Mouse (Mus musculus) hindbrain, embryonic 16.5 days (tissue): ENCODE data around the gene Tnfrsf23. TPM values are rescaled to one million over a fixed set of nuclear protein-coding genes. Genes with fewer than 3 reads are reported as not detected.

Experiments used
- ATAC-seq: fragments of 200-750 bp; cut with Nextera tagmentation; 2 replicates; pipeline ENCODE4 v1.8.0; 2017; ENCODE audit warnings: moderate TSS enrichment, moderate library complexity
- H3K27ac ChIP-seq: fragments of 300-500 bp; sonication (generic); 2 replicates; pipeline ENCODE4 v1.5.1; 2014; ENCODE audit warnings: low read depth, mild to moderate bottlenecking, control low read depth, low read length, moderate library complexity
- H3K27me3 ChIP-seq: fragments of 300-500 bp; sonication (generic); replicated peaks from 2 replicates; pipeline ENCODE4 v1.6.1; 2014; ENCODE audit warnings: low read length; ENCODE audit not compliant: control insufficient read depth, insufficient read depth
- H3K36me3 ChIP-seq: fragments of 300-500 bp; sonication (generic); 2 replicates; pipeline ENCODE4 v1.6.1; 2014; ENCODE audit warnings: mild to moderate bottlenecking, low read length, moderate library complexity, mixed read lengths; ENCODE audit not compliant: control insufficient read depth, insufficient read depth
- H3K4me1 ChIP-seq: fragments of 300-500 bp; sonication (generic); 2 replicates; pipeline ENCODE4 v1.6.1; 2014; ENCODE audit warnings: low read depth, low read length; ENCODE audit not compliant: control insufficient read depth, insufficient read depth
- H3K4me2 ChIP-seq: fragments of 300-500 bp; sonication (generic); 2 replicates; pipeline ENCODE4 v1.6.1; 2014; ENCODE audit warnings: mild to moderate bottlenecking, low read length, control low read depth, moderate library complexity
- H3K4me3 ChIP-seq: fragments of 300-500 bp; sonication (generic); 2 replicates; pipeline ENCODE4 v1.5.1; 2014; ENCODE audit warnings: mild to moderate bottlenecking, low read length, control low read depth, moderate library complexity
- H3K9ac ChIP-seq: fragments of 300-500 bp; sonication (generic); 2 replicates; pipeline ENCODE4 v1.6.1; 2014; ENCODE audit warnings: low read depth, mild to moderate bottlenecking, control low read depth, low read length, moderate library complexity
- H3K9me3 ChIP-seq: fragments of 300-500 bp; sonication (generic); 2 replicates; pipeline ENCODE4 v1.6.1; 2014; ENCODE audit warnings: mild to moderate bottlenecking, low read length, moderate library complexity; ENCODE audit not compliant: control insufficient read depth
- WGBS: fragments of 180-500 bp; shearing (Covaris S2); extraction: QIAGEN DNeasy Blood & Tissue Kit; methylation state at CpG from one replicate; pipeline ENCODE4 v1.1.7; 2014; 5-methylcytosine and 5-hydroxymethylcytosine counted together
- polyA plus RNA-seq: library from polyadenylated mRNA; unstranded; fragments of >200 nt; fragmentation: Nextera tagmentation; extraction: Ambion mirVana; gene quantifications from 2 replicates; pipeline ENCODE4 v1.2.1, GENCODE M21; 2015

Tnfrsf23 gene
- polyA plus RNA-seq, 1 experiment from 2014 or later, result 0.71 TPM

DNA sequence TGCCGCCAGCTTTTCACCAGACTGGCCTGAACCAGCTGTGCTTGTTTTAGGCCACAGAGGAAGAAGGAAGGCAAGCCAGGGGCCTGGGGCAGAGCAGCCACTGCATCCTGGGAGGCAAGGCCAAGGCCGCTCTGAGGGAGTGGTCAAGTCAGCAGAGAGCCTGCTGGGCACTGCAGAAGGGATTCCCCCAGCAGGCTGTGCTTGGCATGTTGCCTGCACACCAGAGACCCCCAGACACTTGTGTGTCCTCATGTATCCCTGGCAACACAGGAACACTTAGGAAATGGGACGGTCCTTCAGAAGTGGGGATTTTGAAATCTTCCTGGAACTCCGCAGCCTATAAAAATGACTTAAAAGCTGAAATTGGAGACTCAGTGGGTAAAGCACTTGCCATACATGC is 26.4 kb upstream of the Tnfrsf23 start:
- Histone ChIP-seq H3K4me1 (peaks cover 4% of the 10 kb centered on the region; the same call in 1 of the 2 replicates), H3K9ac (no peak overlapping the region), H3K27me3 (no peaks in the 10 kb centered on the region), H3K36me3 (peaks cover 20% of the 10 kb centered on the region), H3K4me3 (no peak overlapping the region), H3K27ac (no peak overlapping the region), H3K4me2 (no peak overlapping the region), H3K9me3 (no peaks in the 10 kb centered on the region)
- WGBS, result 53% methylated on average over 4 of the region's 4 CpGs
- no peak for ATAC-seq

DNA sequence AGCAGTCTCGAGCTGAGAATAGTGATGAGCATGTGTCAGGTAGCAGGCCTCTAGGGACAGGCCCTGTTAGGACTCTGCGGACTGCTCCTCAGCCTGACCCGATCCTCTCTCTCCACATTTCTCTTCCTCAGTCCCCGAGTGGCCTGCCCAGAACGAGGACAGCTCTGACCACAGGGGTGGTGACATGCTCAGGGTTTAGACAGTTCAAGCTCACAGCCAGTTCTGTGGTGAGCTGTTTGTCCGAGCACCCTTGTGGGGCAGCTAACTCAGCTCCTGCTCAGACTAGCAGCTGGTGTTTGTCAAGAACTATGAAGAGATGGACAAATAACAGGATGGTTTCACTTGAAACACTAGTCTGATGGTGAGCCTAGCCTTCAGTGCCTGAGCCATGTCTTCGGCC is 25.7 kb upstream of the Tnfrsf23 start:
- H3K27me3 ChIP-seq, result no peaks in the 10 kb centered on the region
- WGBS, result 80% methylated on average over 7 of the region's 7 CpGs
- no peak overlapping the region for H3K4me3 ChIP-seq
- H3K4me1 ChIP-seq, result peaks cover 4% of the 10 kb centered on the region; the same call in 1 of the 2 replicates
- H3K36me3 ChIP-seq, result peaks cover 22% of the 10 kb centered on the region
- no peaks in the 10 kb centered on the region for H3K9me3 ChIP-seq
- H3K4me2 ChIP-seq, result no peak overlapping the region
- no peak for ATAC-seq
- no peak overlapping the region for H3K9ac ChIP-seq
- no peak overlapping the region for H3K27ac ChIP-seq

DNA sequence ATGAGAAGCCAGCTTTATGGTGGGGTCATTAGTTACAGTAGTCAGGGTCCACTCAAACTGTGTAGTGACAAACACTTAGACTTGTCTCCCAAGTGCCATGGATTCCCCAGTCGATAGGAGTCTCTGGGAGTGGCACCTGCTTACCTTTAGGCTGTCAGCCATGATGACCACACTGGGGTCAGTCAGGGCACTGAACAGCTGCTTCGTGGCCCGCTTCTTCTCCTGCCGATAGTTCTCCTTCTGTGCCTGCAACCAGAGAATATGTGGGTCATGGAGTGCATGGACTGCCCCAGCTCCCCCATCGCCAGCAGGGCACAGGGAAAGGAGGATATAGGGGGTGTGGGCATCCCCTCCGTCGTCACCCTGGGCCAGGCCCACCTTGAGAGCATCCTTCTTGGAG is 23.7 kb upstream of the Tnfrsf23 start:
- no peak overlapping the region for H3K4me3 ChIP-seq
- no peak for ATAC-seq
- 93% methylated on average over 7 of the region's 7 CpGs for WGBS
- H3K4me1 ChIP-seq, result peaks cover 4% of the 10 kb centered on the region; the same call in 1 of the 2 replicates
- no peaks in the 10 kb centered on the region for H3K9me3 ChIP-seq
- H3K36me3 ChIP-seq, result peaks cover 29% of the 10 kb centered on the region
- H3K9ac ChIP-seq, result no peak overlapping the region
- H3K27ac ChIP-seq, result no peak overlapping the region
- H3K27me3 ChIP-seq, result no peaks in the 10 kb centered on the region
- no peak overlapping the region for H3K4me2 ChIP-seq

DNA sequence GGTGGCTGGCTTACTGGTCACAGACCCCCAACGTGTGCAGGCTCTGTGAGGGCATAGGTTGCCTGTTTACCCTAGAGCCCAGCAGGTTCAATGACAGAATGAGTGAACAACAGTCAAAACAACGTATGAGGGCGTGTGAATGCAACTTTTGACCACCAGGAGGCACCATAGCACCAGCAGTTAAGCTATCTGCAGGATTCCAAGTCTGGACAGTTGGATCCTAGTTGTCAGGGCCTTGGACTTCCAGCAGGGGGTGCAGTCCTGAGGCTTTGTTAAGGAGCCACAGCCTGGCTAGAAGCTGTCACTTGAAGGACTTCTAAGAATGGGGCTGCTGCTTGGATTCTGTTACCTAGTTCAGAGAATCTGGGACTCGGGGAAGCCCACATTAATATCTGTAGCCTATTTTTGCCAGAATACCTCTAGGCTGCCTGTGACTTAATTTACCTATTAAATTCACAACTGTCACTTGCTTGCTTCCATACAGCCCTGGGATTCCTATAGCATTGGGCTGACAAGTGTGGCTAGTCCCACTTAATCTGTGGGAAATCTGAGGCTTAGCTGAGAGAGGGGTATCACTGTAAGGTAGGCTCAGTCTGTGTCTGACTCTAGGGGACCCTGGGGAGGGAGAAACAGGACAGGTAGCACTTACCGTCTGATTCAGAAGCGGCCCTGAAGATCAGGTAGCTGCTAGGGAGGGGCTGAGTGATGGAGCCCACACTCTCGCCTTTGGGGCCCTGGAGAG is 21.2 kb upstream of the Tnfrsf23 start:
- Histone ChIP-seq H3K27me3 (no peaks in the 10 kb centered on the region), H3K9me3 (no peaks in the 10 kb centered on the region), H3K4me2 (no peak overlapping the region), H3K27ac (no peak overlapping the region), H3K36me3 (peaks cover 45% of the 10 kb centered on the region), H3K9ac (no peak overlapping the region), H3K4me3 (no peak overlapping the region), H3K4me1 (peaks cover 1% of the 10 kb centered on the region; the same call in 1 of the 2 replicates)
- 41% methylated on average over 7 of the region's 7 CpGs for WGBS
- peak; percentile 79 for ATAC-seq

DNA sequence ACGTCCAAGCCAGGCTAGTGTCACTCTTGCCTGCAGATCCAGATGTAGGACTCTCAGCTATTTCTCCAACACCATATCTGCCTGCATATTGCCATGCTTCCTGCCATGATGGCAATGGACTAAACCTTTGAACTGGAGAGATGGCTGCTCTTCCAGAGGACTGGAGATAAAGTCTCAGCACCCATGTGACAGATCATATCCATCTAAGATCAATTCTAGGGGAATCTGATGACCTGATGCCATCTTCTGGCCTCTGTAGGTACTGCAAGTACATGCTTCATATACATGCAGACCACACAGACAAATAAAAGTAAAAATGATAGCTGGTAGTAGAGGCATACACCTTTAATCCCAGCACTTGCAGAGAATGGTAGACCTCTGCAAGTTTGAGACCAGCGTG is 10.5 kb upstream of the Tnfrsf23 start:
- Histone ChIP-seq H3K9me3 (peaks cover 2% of the 10 kb centered on the region; the same call in 1 of the 2 replicates), H3K27ac (no peak overlapping the region), H3K9ac (no peak overlapping the region), H3K4me2 (no peak overlapping the region), H3K36me3 (peaks cover 60% of the 10 kb centered on the region), H3K4me3 (no peak overlapping the region), H3K27me3 (no peaks in the 10 kb centered on the region), H3K4me1 (no peaks in the 10 kb centered on the region)
- 75% methylated on average over 2 of the region's 2 CpGs for WGBS
- ATAC-seq, result no peak

DNA sequence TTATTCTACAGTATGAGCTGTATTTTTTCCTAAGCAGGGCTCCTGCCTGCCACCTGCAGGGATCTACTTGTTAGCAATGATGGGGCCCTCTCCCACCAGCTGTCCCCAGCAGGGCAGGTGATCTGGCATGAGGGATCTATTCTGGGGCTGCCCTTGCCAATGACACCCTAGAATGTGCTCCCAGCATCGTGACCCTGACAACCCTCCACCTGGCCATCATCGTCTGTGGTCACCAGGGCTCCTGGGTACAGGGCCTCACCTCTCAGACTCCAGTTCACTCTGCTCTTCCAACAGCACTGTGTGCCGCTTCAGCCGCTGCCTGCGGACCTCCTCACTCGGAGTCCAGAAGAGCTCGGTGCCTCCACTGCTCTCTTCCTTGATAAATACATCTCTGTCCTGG is 8.9 kb upstream of the Tnfrsf23 start:
- Histone ChIP-seq H3K4me2 (no peak overlapping the region), H3K9me3 (peaks cover 2% of the 10 kb centered on the region; the same call in 1 of the 2 replicates), H3K9ac (no peak overlapping the region), H3K4me1 (no peaks in the 10 kb centered on the region), H3K36me3 (peaks cover 66% of the 10 kb centered on the region), H3K4me3 (no peak overlapping the region), H3K27ac (no peak overlapping the region), H3K27me3 (no peaks in the 10 kb centered on the region)
- no peak for ATAC-seq
- WGBS, result 97% methylated on average over 7 of the region's 7 CpGs

DNA sequence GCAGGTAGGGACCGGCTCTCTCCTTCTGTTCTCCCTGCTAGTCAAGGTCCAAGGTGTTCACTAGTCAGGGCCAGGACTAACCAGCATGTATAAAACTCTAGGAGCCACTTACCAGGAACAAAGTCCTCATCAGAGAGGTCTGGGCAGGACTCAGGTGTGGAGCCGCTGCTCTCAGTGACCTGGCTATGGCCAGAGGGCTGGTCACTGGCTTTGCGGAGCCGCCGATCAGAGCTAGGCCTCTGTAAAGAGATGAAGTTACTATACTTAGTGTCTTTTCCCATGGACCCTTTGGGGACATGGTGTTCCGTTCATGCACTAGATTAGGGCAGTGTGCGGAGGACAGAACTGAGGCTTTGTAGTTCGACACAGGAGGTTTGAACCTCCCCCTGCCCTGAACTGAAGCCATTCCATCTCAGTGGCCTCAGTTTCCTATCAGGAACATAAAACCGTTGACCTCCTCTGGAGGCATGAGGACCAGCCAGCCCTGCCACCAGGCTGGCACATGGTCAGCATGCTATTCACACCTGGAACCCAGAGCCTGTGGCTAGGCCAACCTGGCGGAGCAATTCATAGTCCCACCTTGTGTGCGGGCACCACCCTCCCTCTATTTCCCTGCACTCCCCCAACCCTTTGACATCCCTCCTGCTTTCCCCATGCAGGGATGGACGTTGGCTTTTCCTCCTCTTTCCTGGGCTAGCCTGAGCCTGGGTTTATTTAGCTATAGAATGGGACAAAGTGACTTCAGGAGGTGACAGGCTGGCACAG is 7.3 kb upstream of the Tnfrsf23 start:
- no peak for ATAC-seq
- Histone ChIP-seq H3K27ac (no peak overlapping the region), H3K9me3 (peaks cover 2% of the 10 kb centered on the region; the same call in 1 of the 2 replicates), H3K4me3 (no peak overlapping the region), H3K27me3 (no peaks in the 10 kb centered on the region), H3K4me1 (no peaks in the 10 kb centered on the region), H3K4me2 (no peak overlapping the region), H3K36me3 (peaks cover 70% of the 10 kb centered on the region), H3K9ac (no peak overlapping the region)
- WGBS, result 95% methylated on average over 12 of the region's 12 CpGs

DNA sequence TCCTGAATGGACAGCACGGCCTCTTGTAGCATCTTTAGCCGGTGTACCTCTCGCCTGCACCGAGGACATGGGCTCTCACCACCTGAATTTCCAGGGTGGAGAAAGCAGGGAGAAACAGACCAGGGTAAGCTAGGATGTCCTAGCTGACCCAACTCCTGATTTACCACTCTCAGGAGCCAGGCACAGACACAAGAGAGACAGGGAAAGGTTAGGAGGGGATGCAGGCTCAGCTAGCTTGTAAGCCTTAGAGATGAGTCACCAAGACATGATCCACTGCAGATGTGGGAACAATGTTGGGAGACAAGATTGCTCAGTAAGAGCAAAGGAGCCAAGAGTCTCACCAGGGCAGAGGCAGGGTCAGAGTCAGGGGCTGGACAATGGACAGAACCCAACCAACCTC is 6.2 kb upstream of the Tnfrsf23 start:
- Histone ChIP-seq H3K9me3 (peaks cover 2% of the 10 kb centered on the region; the same call in 1 of the 2 replicates), H3K4me1 (no peaks in the 10 kb centered on the region), H3K36me3 (peaks cover 66% of the 10 kb centered on the region), H3K27ac (no peak overlapping the region), H3K9ac (no peak overlapping the region), H3K27me3 (no peaks in the 10 kb centered on the region), H3K4me2 (no peak overlapping the region), H3K4me3 (no peak overlapping the region)
- WGBS, result 94% methylated on average over 4 of the region's 4 CpGs
- no peak for ATAC-seq

DNA sequence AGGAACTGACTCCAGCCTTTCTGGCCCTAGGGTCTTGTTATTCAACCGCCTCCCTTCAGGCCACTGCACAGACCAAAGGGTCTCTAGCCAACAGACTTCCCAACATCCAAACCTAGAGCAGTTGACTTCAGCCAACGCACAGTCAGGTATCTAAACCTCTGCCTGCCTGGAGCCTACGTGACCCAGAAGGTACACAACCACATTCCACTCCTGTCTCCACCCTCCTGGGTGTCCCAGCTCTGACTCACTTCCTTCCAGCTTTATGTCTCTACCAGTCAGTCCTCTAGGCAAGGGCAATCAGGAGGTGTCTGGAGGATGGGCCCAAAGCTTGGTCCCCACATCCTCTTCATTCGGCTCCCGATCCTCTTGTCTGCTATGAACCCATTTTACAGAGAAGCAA is 5.5 kb upstream of the Tnfrsf23 start:
- no peaks in the 10 kb centered on the region for H3K4me1 ChIP-seq
- peaks cover 2% of the 10 kb centered on the region; the same call in 1 of the 2 replicates for H3K9me3 ChIP-seq
- no peak for ATAC-seq
- no peak overlapping the region for H3K4me2 ChIP-seq
- no peak overlapping the region for H3K27ac ChIP-seq
- no peak overlapping the region for H3K4me3 ChIP-seq
- H3K36me3 ChIP-seq, result peaks cover 60% of the 10 kb centered on the region
- no peak overlapping the region for H3K9ac ChIP-seq
- 91% methylated on average over 5 of the region's 5 CpGs for WGBS
- H3K27me3 ChIP-seq, result no peaks in the 10 kb centered on the region
